Comparison of ENCODE assay signal across 13 mouse cellular contexts in the genomic region with DNA sequence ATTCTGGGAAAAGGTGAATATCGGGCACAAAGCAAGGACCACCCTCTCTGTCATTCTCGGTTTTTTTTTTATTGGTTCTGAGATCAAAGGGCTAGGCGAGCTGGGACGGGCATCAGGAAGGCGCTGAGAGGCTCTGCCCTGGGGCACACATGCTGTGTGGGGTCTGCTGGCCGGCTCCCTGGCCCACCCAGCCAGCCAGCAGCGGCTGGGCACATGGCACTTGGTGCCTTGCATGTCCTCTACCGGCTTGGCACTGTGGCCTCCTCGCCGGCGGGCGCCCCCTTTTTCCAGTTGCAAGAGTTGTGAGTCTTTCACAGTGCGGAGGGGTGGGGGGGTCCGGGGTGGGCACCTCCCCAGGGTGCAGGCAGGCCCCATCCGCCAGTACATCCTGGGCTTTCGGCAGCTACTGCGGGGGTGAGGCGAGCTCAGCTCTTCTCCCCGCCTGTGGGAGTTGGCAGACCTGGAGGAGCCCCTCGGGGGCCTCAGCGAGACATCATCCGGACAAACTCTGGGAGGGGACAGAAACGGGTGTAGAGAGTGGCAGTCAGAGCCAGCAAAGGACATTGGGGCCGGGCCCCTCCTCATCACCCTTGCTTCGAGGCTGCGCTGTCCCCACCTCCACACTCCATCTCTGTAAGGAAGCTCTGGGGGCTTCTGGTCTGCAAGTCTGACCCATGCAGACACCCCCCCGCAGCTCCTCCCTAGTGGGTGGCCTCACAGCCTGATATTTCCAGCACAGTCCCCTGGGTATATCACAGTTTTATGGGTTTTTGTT. TPM values are rescaled to one million over a fixed set of nuclear protein-coding genes. Genes with fewer than 3 reads are reported as not detected.
DNase-seq lines count a peak whose midpoint lies in the region; ATAC-seq and TF ChIP-seq lines count a peak whose summit lies in the region.
"Had no signal": no experiment of that assay in that cellular context is flagged by ENCODE, and none has a peak within 500 bp of the region (broad histone marks: within the 10 kb centered on the region; RNA-seq: fewer than 3 reads in every experiment).

No protein-coding gene starts in this region.

- DNase-seq in heart, postnatal 14 days = no peak
- no peak for DNase-seq in liver, embryonic 11.5 days (ENCODE audit: low spot score)
- DNase-seq in ES-E14 (ENCODE audit: low read depth, low spot score) = no peak
- peak; percentile 57 for DNase-seq in limb, embryonic 10.5 days (ENCODE audit: low spot score)
- DNase-seq in layer of hippocampus, postnatal 25 days (ENCODE audit: extremely low spot score in 1 of 2, low spot score in 1 of 2) = no peak
- DNase-seq in lung, postnatal 10 days = no peak
- DNase-seq: adrenal gland, postnatal 36 days; cerebellum, adult 18-20 months had no signal

- H3K4me2 ChIP-seq in heart, embryonic 12.5 days = peak overlapping the region; percentile 48
- 0 out of 2 replicates have a peak overlapping the region, but pooled peaks have one; percentile 4 for H3K4me2 ChIP-seq in liver, embryonic 12.5 days
- H3K4me2 ChIP-seq in liver, embryonic 11.5 days = no peak overlapping the region
- H3K4me2 ChIP-seq: embryonic facial prominence, embryonic 12.5 days had no signal

- no peak for ATAC-seq in heart, embryonic 12.5 days (ENCODE audit: insufficient number of reproducible peaks, low FRiP score)
- ATAC-seq in liver, embryonic 12.5 days = 0 out of 2 replicates have a peak, but pooled peaks have one; percentile 27
- no peak for ATAC-seq in liver, embryonic 11.5 days (replicated peaks; ENCODE audit: low FRiP score)
- ATAC-seq: midbrain, embryonic 16.5 days had no signal

- no peaks in the 10 kb centered on the region for H3K36me3 ChIP-seq in heart, embryonic 12.5 days
- no peaks in the 10 kb centered on the region for H3K36me3 ChIP-seq in liver, embryonic 12.5 days
- no peaks in the 10 kb centered on the region for H3K36me3 ChIP-seq in liver, embryonic 11.5 days (ENCODE audit: control insufficient read depth, insufficient read depth, low read length)
- peaks cover 4% of the 10 kb centered on the region; the same call in 1 of the 2 replicates for H3K36me3 ChIP-seq in ES-E14 (ENCODE audit: control insufficient read depth, insufficient read depth, low read length, poor library complexity, severe bottlenecking)
- H3K36me3 ChIP-seq in limb, embryonic 10.5 days = no peaks in the 10 kb centered on the region; the same call in 1 of the 2 replicates
- H3K36me3 ChIP-seq: embryonic facial prominence, embryonic 12.5 days had no signal

- no peaks in the 10 kb centered on the region for H3K9me3 ChIP-seq in heart, embryonic 12.5 days (replicated peaks)
- H3K9me3 ChIP-seq in liver, embryonic 12.5 days (replicated peaks) = no peaks in the 10 kb centered on the region
- no peaks in the 10 kb centered on the region for H3K9me3 ChIP-seq in liver, embryonic 11.5 days (ENCODE audit: control insufficient read depth, low read length)
- H3K9me3 ChIP-seq in ES-E14 (ENCODE audit: control insufficient read depth, insufficient read depth, low read depth, low read length) = no peaks in the 10 kb centered on the region
- H3K9me3 ChIP-seq in limb, embryonic 10.5 days (replicated peaks) = no peaks in the 10 kb centered on the region
- H3K9me3 ChIP-seq: embryonic facial prominence, embryonic 12.5 days had no signal

- in situ Hi-C loops in ES-E14 (cut with MboI; ENCODE audit: low sequenced_read_pairs in 2 of 2, unreplicated experiment in 2 of 2) = no loop called here

- no peak overlapping the region for H3K4me3 ChIP-seq in heart, embryonic 12.5 days
- H3K4me3 ChIP-seq in liver, embryonic 12.5 days = no peak overlapping the region
- no peak overlapping the region for H3K4me3 ChIP-seq in liver, embryonic 11.5 days (ENCODE audit: low read depth, low read length)
- H3K4me3 ChIP-seq in ES-E14 (ENCODE audit: insufficient read depth in 1 of 2, low read depth in 1 of 2, low read length in 2 of 2, poor library complexity in 1 of 2, severe bottlenecking in 1 of 2) = peak overlapping the region in 1 of 2 experiments; percentile 29; a peak in 2 of 4 replicates
- no peak overlapping the region; the same call in 1 of the 2 replicates for H3K4me3 ChIP-seq in limb, embryonic 10.5 days
- H3K4me3 ChIP-seq: embryonic facial prominence, embryonic 12.5 days had no signal

- no peaks in the 10 kb centered on the region for H3K27me3 ChIP-seq in heart, embryonic 12.5 days (replicated peaks)
- H3K27me3 ChIP-seq in liver, embryonic 12.5 days (replicated peaks) = peaks cover 7% of the 10 kb centered on the region; the same call in 1 of the 2 replicates
- no peaks in the 10 kb centered on the region for H3K27me3 ChIP-seq in liver, embryonic 11.5 days (replicated peaks; ENCODE audit: control insufficient read depth, insufficient read depth, low read length)
- no peaks in the 10 kb centered on the region for H3K27me3 ChIP-seq in limb, embryonic 10.5 days (ENCODE audit: low read depth, poor library complexity, severe bottlenecking)
- H3K27me3 ChIP-seq: embryonic facial prominence, embryonic 12.5 days had no signal

- intact Hi-C loops in heart, postnatal 14 days (cut with DNase I) = no loop called here

- H3K4me1 ChIP-seq in heart, embryonic 12.5 days (replicated peaks) = peaks cover 24% of the 10 kb centered on the region
- H3K4me1 ChIP-seq in liver, embryonic 12.5 days = peaks cover 24% of the 10 kb centered on the region
- peaks cover 21% of the 10 kb centered on the region for H3K4me1 ChIP-seq in liver, embryonic 11.5 days (replicated peaks; ENCODE audit: control insufficient read depth, insufficient read depth, low read length)
- H3K4me1 ChIP-seq in ES-E14 (ENCODE audit: control insufficient read depth in 2 of 2, insufficient read depth in 2 of 2, low read length in 2 of 2, poor library complexity in 1 of 2) = peaks cover 4 to 14% of the 10 kb centered on the region in 2 experiments; a peak in 3 of 4 replicates
- peaks cover 35% of the 10 kb centered on the region for H3K4me1 ChIP-seq in limb, embryonic 10.5 days

- H3K9ac ChIP-seq in heart, embryonic 12.5 days = peak overlapping the region; percentile 47
- 0 out of 2 replicates have a peak overlapping the region, but pooled peaks have one; percentile 24 for H3K9ac ChIP-seq in liver, embryonic 12.5 days
- H3K9ac ChIP-seq in liver, embryonic 11.5 days (ENCODE audit: low read depth, low read length) = no peak overlapping the region; the same call in 1 of the 2 replicates
- H3K9ac ChIP-seq in ES-E14 (ENCODE audit: insufficient read depth, low read depth, low read length, poor library complexity, severe bottlenecking) = peak overlapping the region; percentile 16
- H3K9ac ChIP-seq: embryonic facial prominence, embryonic 12.5 days had no signal

- 45% methylated on average over 27 of the region's 27 CpGs for WGBS in heart, embryonic 12.5 days
- 54% methylated on average over 27 of the region's 27 CpGs for WGBS in liver, embryonic 12.5 days (ENCODE audit: insufficient replicate concordance)
- WGBS in liver, embryonic 11.5 days = 52% methylated on average over 27 of the region's 27 CpGs
- 40% methylated on average over 27 of the region's 27 CpGs for WGBS in limb, embryonic 10.5 days

- H3K27ac ChIP-seq in heart, embryonic 12.5 days (ENCODE audit: poor library complexity, severe bottlenecking) = no peak overlapping the region
- H3K27ac ChIP-seq in liver, embryonic 12.5 days = peak overlapping the region; percentile 36; the same call in 1 of the 2 replicates
- no peak overlapping the region for H3K27ac ChIP-seq in liver, embryonic 11.5 days (ENCODE audit: low read depth, low read length)
- H3K27ac ChIP-seq in ES-E14 (ENCODE audit: insufficient read depth, low read depth, low read length, poor library complexity, severe bottlenecking) = no peak overlapping the region
- H3K27ac ChIP-seq in limb, embryonic 10.5 days = peak overlapping the region; percentile 81
- H3K27ac ChIP-seq: embryonic facial prominence, embryonic 12.5 days had no signal

TF ChIP-seq in ES-E14, 5 proteins besides CTCF, POLR2A, EP300 and RAD21 (continues in another document):
- TF ChIP-seq HCFC1 (IDR thresholded peaks at IDR 0.05; ENCODE audit: borderline replicate concordance, insufficient read depth, low read length) (no peak), CHD2 (IDR thresholded peaks at IDR 0.05; ENCODE audit: low read depth, low read length) (no peak)

RNA-seq across cellular contexts. Expression of a gene that starts 10.8 kb away (rescaled TPM):
- 103 and 105 TPM in 2 replicates for polyA plus RNA-seq in heart, embryonic 12.5 days (2016; fragmentation: Nextera tagmentation; extraction: Ambion mirVana)
- 10 to 100 TPM; 70.0 to 77.1 TPM for total RNA-seq in heart, postnatal 14 days (2021)
- 46.8 and 49.2 TPM in 2 replicates for polyA plus RNA-seq in liver, embryonic 12.5 days (2016; fragmentation: Nextera tagmentation; extraction: Ambion mirVana)
- polyA plus RNA-seq in liver, embryonic 11.5 days (2014; fragmentation: Nextera tagmentation; extraction: Ambion mirVana) = 56.2 and 59.5 TPM in 2 replicates
- total RNA-seq in ES-E14 (2012; rRNA removed) = 191 and 272 TPM in 2 replicates
- 92.0 and 94.3 TPM in 2 replicates for polyA plus RNA-seq in limb, embryonic 10.5 days (2016; fragmentation: Nextera tagmentation; extraction: Ambion mirVana)
- 10 to 100 TPM; 75.6 to 86.5 TPM for total RNA-seq in layer of hippocampus, postnatal 25 days (2021)

RNA-seq across cellular contexts. Expression of a gene that starts 25.4 kb away (rescaled TPM):
- 0.34 and 0.54 TPM in 2 replicates for polyA plus RNA-seq in heart, embryonic 12.5 days (2016; fragmentation: Nextera tagmentation; extraction: Ambion mirVana)
- total RNA-seq in heart, postnatal 14 days (2021) = 1 to 10 TPM; 3.5 to 4.0 TPM
- polyA plus RNA-seq in liver, embryonic 12.5 days (2016; fragmentation: Nextera tagmentation; extraction: Ambion mirVana) = 0.20 and 0.36 TPM in 2 replicates
- polyA plus RNA-seq in liver, embryonic 11.5 days (2014; fragmentation: Nextera tagmentation; extraction: Ambion mirVana) = 0.89 and 1.4 TPM in 2 replicates
- 14.9 and 25.2 TPM in 2 replicates for total RNA-seq in ES-E14 (2012; rRNA removed)
- 1.9 and 2.6 TPM in 2 replicates for polyA plus RNA-seq in limb, embryonic 10.5 days (2016; fragmentation: Nextera tagmentation; extraction: Ambion mirVana)
- total RNA-seq in layer of hippocampus, postnatal 25 days (2021) = 100 to 1,000 TPM; 118 to 121 TPM
- total RNA-seq: hematopoietic stem cell, adult 5-6 weeks had no signal

RNA-seq across cellular contexts. Expression of a gene that starts 34.1 kb away (rescaled TPM):
- polyA plus RNA-seq in heart, embryonic 12.5 days (2016; fragmentation: Nextera tagmentation; extraction: Ambion mirVana) = 22.8 and 23.2 TPM in 2 replicates
- total RNA-seq in heart, postnatal 14 days (2021) = 10 to 100 TPM; 24.7 to 25.8 TPM
- 16.1 and 17.6 TPM in 2 replicates for polyA plus RNA-seq in liver, embryonic 12.5 days (2016; fragmentation: Nextera tagmentation; extraction: Ambion mirVana)
- 26.8 and 27.3 TPM in 2 replicates for polyA plus RNA-seq in liver, embryonic 11.5 days (2014; fragmentation: Nextera tagmentation; extraction: Ambion mirVana)
- 27.1 and 27.5 TPM in 2 replicates for total RNA-seq in ES-E14 (2012; rRNA removed)
- polyA plus RNA-seq in limb, embryonic 10.5 days (2016; fragmentation: Nextera tagmentation; extraction: Ambion mirVana) = 77.0 and 78.3 TPM in 2 replicates
- total RNA-seq in layer of hippocampus, postnatal 25 days (2021) = 10 to 100 TPM; 26.8 to 30.9 TPM

RNA-seq across cellular contexts. Expression of a gene that starts 49.7 kb away (rescaled TPM):
- polyA plus RNA-seq in heart, embryonic 12.5 days (2016; fragmentation: Nextera tagmentation; extraction: Ambion mirVana) = 114 and 123 TPM in 2 replicates
- 100 to 1,000 TPM; 196 to 208 TPM for total RNA-seq in heart, postnatal 14 days (2021)
- polyA plus RNA-seq in liver, embryonic 12.5 days (2016; fragmentation: Nextera tagmentation; extraction: Ambion mirVana) = 43.9 and 51.1 TPM in 2 replicates
- 35.5 and 37.4 TPM in 2 replicates for polyA plus RNA-seq in liver, embryonic 11.5 days (2014; fragmentation: Nextera tagmentation; extraction: Ambion mirVana)
- total RNA-seq in ES-E14 (2012; rRNA removed) = 41.1 and 43.6 TPM in 2 replicates
- 91.6 and 91.9 TPM in 2 replicates for polyA plus RNA-seq in limb, embryonic 10.5 days (2016; fragmentation: Nextera tagmentation; extraction: Ambion mirVana)
- total RNA-seq in layer of hippocampus, postnatal 25 days (2021) = 1 to 10 TPM; 8.0 to 8.1 TPM

Comparison
In these comparisons a context has a peak if more than half of its experiments do, and no peak if none do; other contexts are left out.
1. H3K27ac ChIP-seq: peak in liver, embryonic 12.5 days (single experiment) and limb, embryonic 10.5 days (single experiment); none in heart, embryonic 12.5 days (single experiment), liver, embryonic 11.5 days (single experiment) and ES-E14 (single experiment).